Mouse (Mus musculus) heart, postnatal 0 days (tissue): ENCODE results near the gene Syvn1.

Experiments
- CTCF ChIP-seq: IDR thresholded peaks from 2 replicates; pipeline ENCODE4 v1.5.1; 2016; ENCODE audit warnings: antibody characterized with exemption, control low read depth, low read depth
- EP300 ChIP-seq: IDR thresholded peaks from 2 replicates; pipeline ENCODE4 v1.6.1; 2016; ENCODE audit warnings: antibody characterized with exemption, low read depth

- TF ChIP-seq EP300, result no peak
- TF ChIP-seq CTCF, result peak; percentile 20; the same call in 1 of the 2 replicates
Observed at GRCm38 (mm10) chr19:6045366-6046293, 746 bp upstream of the Syvn1 start.
